Mouse (Mus musculus): ENCODE data around the gene Furin.

- TF ChIP-seq CTCF (IDR thresholded peaks at IDR 0.05) (no peak), EP300 (IDR thresholded peaks at IDR 0.05) (no peak)
Observed at GRCm38 (mm10) chr7:80347670-80348586, 57.3 kb downstream of the Furin start.
